Mouse (Mus musculus): ENCODE measurements around the gene AL731706.1.

The AL731706.1 gene

GRCm38 (mm10) chr2:136854543-136855388 lies 36.4 kb downstream of the AL731706.1 start:
- CTCF ChIA-PET: interaction anchor here in 1 of 4 experiments (0.6 kb wide), 1 partner anchor 681 kb away, joined by 3 read pairs; no protein-coding TSS in a partner anchor
- POLR2A ChIA-PET: interaction anchor here in 1 of 4 experiments (0.6 to 1.2 kb wide), 2 partner anchors 25 to 159 kb away, joined by 3 read pairs; no protein-coding TSS in a partner anchor

- POLR2A ChIA-PET: interaction anchor here in 1 of 4 experiments (1.1 kb wide), 1 partner anchor 41 kb away, joined by 3 read pairs; the partner anchor contains the start of genes AL731706.1, Mkks and Slx4ip
- CTCF ChIA-PET: no interaction called here
Measured at GRCm38 (mm10) chr2:136850366-136850765, 40.8 kb downstream of the AL731706.1 start.

DNA sequence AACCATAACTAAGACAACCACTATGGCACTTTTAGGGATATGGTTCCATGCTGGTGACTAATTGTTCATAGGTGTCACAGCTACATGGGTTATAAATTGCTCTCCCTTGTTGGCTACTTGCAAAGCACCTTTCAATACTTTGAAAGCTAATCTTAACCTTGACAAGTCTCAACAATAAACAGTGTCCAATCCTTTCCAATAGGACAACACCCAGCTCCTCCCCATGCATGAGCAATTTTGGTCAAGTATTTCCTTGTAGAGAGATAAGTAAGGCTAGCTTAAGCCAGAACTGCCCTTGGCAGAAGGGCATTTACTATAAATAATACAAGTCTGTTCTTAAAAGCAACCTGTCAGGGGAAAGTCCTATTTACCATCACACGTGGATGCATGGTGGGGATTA lies 53.2 kb downstream of the AL731706.1 start:
- CTCF ChIA-PET: no interaction called here

DNA sequence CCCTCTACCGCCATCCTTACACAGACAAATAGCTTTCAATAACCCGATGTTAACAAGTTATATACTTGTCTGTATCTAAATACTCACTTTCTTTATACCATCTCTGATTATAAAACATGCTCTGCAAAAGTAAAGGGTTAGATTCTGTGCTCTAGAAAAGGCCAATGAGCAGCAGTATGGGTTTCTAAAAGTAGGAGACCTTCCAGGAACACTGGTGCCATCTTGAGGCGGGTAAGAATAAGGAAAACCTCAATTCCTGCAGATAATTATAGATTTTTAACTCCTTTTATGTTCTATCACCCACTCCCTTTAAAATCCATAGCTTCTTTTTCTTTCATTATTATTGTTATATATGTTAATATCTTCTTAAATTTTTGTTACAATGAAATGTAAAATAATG lies 55.3 kb downstream of the AL731706.1 start:
- CTCF ChIA-PET: no interaction called here
- POLR2A ChIA-PET: interaction anchor here in 1 of 4 experiments (1.3 kb wide), 1 partner anchor 55 kb away, joined by 3 read pairs; the partner anchor contains the start of genes AL731706.1, Mkks and Slx4ip

More for the DNA sequence above, 53.2 kb downstream of the AL731706.1 start:
- POLR2A ChIA-PET: interaction anchor here in 1 of 4 experiments (1.6 kb wide), 1 partner anchor 54 kb away, joined by 5 read pairs; the partner anchor contains the start of genes AL731706.1 and Mkks

DNA sequence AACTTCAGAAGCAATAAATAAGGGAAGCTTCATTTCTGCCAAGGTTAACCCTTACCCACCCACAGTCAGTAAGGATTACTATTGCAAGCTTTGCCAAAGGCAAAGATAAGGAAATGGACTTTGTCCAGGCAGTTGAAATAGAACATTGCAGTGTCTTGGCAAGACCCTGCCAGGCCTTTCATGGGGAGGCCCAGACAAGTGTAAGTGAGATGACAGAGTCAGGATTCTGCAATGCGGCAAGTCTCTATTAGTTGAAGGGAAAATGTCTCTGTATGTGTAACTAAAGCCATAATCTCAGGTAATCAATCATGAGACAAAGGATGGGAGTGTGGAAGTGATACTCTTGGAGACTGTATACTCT lies 56.5 kb downstream of the AL731706.1 start:
- ChIA-PET CTCF (no interaction called here), POLR2A (interaction anchor here in 1 of 4 experiments (0.6 to 1.0 kb wide), 2 partner anchors 11 to 53 kb away, joined by 3 to 5 read pairs; no protein-coding TSS in a partner anchor)

DNA sequence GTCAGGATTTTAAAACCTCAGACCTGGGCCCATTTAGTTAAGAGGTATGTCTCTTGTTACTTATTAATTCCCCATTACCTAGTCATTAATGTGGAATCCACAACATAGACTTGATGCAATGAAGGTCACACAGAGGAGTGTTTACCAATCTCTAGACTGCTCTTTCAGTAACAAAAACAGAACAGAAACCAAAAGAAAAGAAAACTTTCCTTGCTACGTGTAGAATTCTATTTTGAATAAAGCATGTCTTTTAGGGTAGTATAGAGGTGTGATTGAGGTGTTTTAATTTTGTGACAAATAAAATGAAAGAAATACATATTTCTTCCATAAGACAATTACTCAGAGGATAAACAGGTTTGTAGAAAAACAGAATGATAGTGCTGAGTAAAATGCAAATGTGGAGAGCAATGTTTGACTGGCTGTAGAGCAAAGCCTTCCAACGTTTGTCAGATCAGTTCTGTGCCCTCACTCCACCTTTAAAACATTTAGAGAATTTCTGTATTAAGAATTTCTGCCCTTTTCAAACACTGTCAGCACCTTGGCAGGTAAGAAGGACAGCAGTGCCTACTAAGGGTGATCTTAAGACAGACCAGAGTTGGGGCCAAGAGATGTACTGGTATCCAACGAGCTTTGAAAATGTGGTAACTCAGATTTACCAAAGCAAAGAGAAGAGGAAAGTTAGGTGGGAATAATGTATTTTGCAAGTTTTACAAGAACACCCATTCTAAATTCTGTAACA lies 57.0 kb downstream of the AL731706.1 start:
- POLR2A ChIA-PET: interaction anchor here in 1 of 4 experiments (0.6 to 1.0 kb wide), 2 partner anchors 11 to 53 kb away, joined by 3 to 5 read pairs; no protein-coding TSS in a partner anchor

DNA sequence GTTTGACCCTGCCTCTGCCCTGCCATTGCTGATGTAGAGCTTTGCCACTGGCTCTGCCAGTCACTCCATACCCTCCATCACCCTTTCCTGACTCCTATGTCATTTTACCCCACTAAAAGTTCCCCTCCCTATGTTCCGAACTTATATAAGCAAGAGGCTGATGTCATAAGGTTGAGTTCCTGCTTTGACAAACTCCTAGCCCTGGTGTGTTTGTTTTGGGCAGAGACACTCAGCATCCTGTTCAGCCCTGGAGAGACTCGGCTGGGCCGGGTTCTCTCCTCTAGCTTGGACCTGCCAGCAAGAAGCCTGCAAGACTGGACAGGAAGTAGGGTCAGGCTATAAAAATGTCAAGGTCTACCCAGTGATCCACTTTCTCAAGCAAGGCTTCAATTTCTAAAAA lies 58.3 kb downstream of the AL731706.1 start:
- POLR2A ChIA-PET: no interaction called here
- CTCF ChIA-PET: no interaction called here

More for the DNA sequence above, 57.0 kb downstream of the AL731706.1 start:
- CTCF ChIA-PET: no interaction called here
